Mouse (Mus musculus) CH12.LX (cell line): ENCODE results near the gene Tlcd1.

Experiments used
- CHD2 ChIP-seq: IDR thresholded peaks from 2 replicates; pipeline ENCODE4 v1.6.1; 2011; ENCODE audit warnings: low read length, improper control_type of control experiment
- CTCF ChIP-seq, 2 experiments: IDR thresholded peaks in 1 of 2; conservative IDR thresholded peaks in 1 of 2; 2 replicates each; pipeline ENCODE4 v1.5.1; 2011 to 2012; ENCODE audit warnings: low read depth in 2 of 2, low read length in 2 of 2, improper control_type of control experiment in 1 of 2, inconsistent platforms in 1 of 2, mild to moderate bottlenecking in 1 of 2, moderate library complexity in 1 of 2
- E2F4 ChIP-seq: IDR thresholded peaks from 2 replicates; pipeline ENCODE4 v1.6.1; 2011; ENCODE audit warnings: low read depth, low read length, improper control_type of control experiment; ENCODE audit not compliant: insufficient replicate concordance
- EP300 ChIP-seq: IDR thresholded peaks from 2 replicates; pipeline ENCODE4 v1.6.1; 2011; ENCODE audit warnings: low read length, improper control_type of control experiment
- IRF4 ChIP-seq: IDR thresholded peaks from 2 replicates; pipeline ENCODE4 v1.6.1; 2014; ENCODE audit warnings: low read depth, mild to moderate bottlenecking, inconsistent platforms, low read length, improper control_type of control experiment
- MAX ChIP-seq: IDR thresholded peaks from 2 replicates; pipeline ENCODE4 v1.6.1; 2011; ENCODE audit warnings: low read length, improper control_type of control experiment
- MAZ ChIP-seq: IDR thresholded peaks from 2 replicates; pipeline ENCODE4 v1.6.1; 2012; ENCODE audit warnings: low read depth, mild to moderate bottlenecking, inconsistent platforms, low read length, improper control_type of control experiment, moderate library complexity
- NELFE ChIP-seq: IDR thresholded peaks from 2 replicates; pipeline ENCODE4 v1.6.1; 2011; ENCODE audit warnings: low read depth, low read length, improper control_type of control experiment
- NRF1 ChIP-seq: IDR thresholded peaks from 2 replicates; pipeline ENCODE4 v1.6.1; 2014; ENCODE audit warnings: low read depth, mild to moderate bottlenecking, inconsistent platforms, low read length, improper control_type of control experiment, moderate library complexity
- POLR2A ChIP-seq: IDR thresholded peaks from 2 replicates; pipeline ENCODE4 v1.6.1; 2011; ENCODE audit warnings: low read depth, mild to moderate bottlenecking, improper control_type of control experiment, low read length
- POLR2AphosphoS2 ChIP-seq: IDR thresholded peaks from 2 replicates; pipeline ENCODE4 v1.6.1; 2011; ENCODE audit warnings: low read depth, low read length, improper control_type of control experiment
- SIN3A ChIP-seq: IDR thresholded peaks from 2 replicates; pipeline ENCODE4 v1.6.1; 2012; ENCODE audit warnings: low read length, improper control_type of control experiment, inconsistent platforms
- USF1 ChIP-seq: IDR thresholded peaks from 2 replicates; pipeline ENCODE4 v1.6.1; 2014; ENCODE audit warnings: low read depth, mild to moderate bottlenecking, inconsistent platforms, low read length, improper control_type of control experiment
- ZMIZ1 ChIP-seq: IDR thresholded peaks from 2 replicates; pipeline ENCODE4 v1.6.1; 2012; ENCODE audit warnings: low read depth, mild to moderate bottlenecking, inconsistent platforms, low read length, improper control_type of control experiment

DNA sequence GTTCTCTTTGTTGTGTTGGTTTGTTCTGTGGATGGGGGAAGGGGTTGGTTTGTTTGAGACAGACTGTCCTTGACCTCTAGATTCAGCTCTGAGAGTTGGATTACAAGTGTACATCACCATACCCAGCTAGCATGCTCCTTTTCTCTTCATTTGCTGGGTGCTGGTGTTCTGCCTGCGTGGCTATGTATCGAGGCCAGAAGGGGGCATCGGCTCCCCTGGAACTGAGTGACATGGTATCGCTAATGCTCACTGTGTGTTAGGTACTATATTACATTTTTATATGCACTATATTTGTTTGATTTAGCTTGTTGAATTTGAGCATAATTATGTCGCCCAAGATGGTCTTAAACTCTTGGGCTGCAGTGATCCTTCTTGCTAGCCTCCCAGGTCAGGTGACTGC is 30.3 kb upstream of the Tlcd1 start:
- TF ChIP-seq CHD2 (no peak), MAZ (no peak), POLR2A (no peak), ZMIZ1 (no peak), CTCF (conservative IDR thresholded peaks at IDR 0.05 in 1 of 2, IDR thresholded peaks at IDR 0.05 in 1 of 2; ENCODE audit: low read depth in 2 of 2, low read length in 2 of 2) (peak in 1 of 2 experiments; percentile 57; a peak in 2 of 4 replicates), EP300 (no peak), NELFE (no peak), SIN3A (no peak), USF1 (no peak), MAX (no peak), IRF4 (no peak), E2F4 (no peak), POLR2AphosphoS2 (no peak), NRF1 (no peak)
